ENCODE assay signal across 11 mouse cellular contexts in genomic region chr11:19989141-19989910, GRCm38 (mm10).
DNase-seq lines count a peak whose midpoint lies in the region; TF ChIP-seq lines count a peak whose summit lies in the region.
"Had no signal": no experiment of that assay in that cellular context is flagged by ENCODE, and none has a peak within 500 bp of the region (broad histone marks: within the 10 kb centered on the region; RNA-seq: fewer than 3 reads in every experiment).

No protein-coding gene starts in this region.

- no peaks in the 10 kb centered on the region for H3K9me3 ChIP-seq in megakaryocyte, embryonic 14.5 days
- H3K9me3 ChIP-seq: embryonic facial prominence, embryonic 12.5 days; hindbrain, embryonic 15.5 days had no signal

- peak overlapping the region; percentile 86 for H3K4me3 ChIP-seq in megakaryocyte, embryonic 14.5 days (replicated peaks)
- no peak overlapping the region for H3K4me3 ChIP-seq in left cerebral cortex, adult 2 months
- H3K4me3 ChIP-seq: embryonic facial prominence, embryonic 12.5 days; hindbrain, embryonic 15.5 days had no signal

- TF ChIP-seq CTCF in left cerebral cortex, adult 2 months (IDR thresholded peaks at IDR 0.05), result no peak

- H3K4me1 ChIP-seq in megakaryocyte, embryonic 14.5 days, result peaks cover 98% of the 10 kb centered on the region

- intact Hi-C loops in left cerebral cortex, adult 2 months (cut with DNase I), result no loop called here

- H3K27me3 ChIP-seq in megakaryocyte, embryonic 14.5 days (replicated peaks), result no peaks in the 10 kb centered on the region
- H3K27me3 ChIP-seq: embryonic facial prominence, embryonic 12.5 days; hindbrain, embryonic 15.5 days had no signal

- DNase-seq in 416B (ENCODE audit: low read depth), result peak; percentile 73
- DNase-seq in CD4-positive helper T cell, adult 2 months (ENCODE audit: low read depth, low spot score), result peak; percentile 58
- peak; percentile 76 for DNase-seq in induced T-regulatory cell, adult 2 months (ENCODE audit: low read depth)
- no peak for DNase-seq in left cerebral cortex, adult 2 months (ENCODE audit: extremely low spot score in 1 of 2, low spot score in 2 of 2)
- DNase-seq in urinary bladder, postnatal 14 days (ENCODE audit: low spot score), result no peak
- no peak for DNase-seq in yolk sac, embryonic 10.5 days (ENCODE audit: low spot score)
- DNase-seq: cerebellum, adult 9-11 months; forebrain, postnatal 0 days had no signal

- no peak overlapping the region for H3K27ac ChIP-seq in left cerebral cortex, adult 2 months
- H3K27ac ChIP-seq: embryonic facial prominence, embryonic 12.5 days; hindbrain, embryonic 15.5 days had no signal

- peaks cover 27% of the 10 kb centered on the region for H3K36me3 ChIP-seq in megakaryocyte, embryonic 14.5 days (replicated peaks; ENCODE audit: low read length)
- H3K36me3 ChIP-seq: embryonic facial prominence, embryonic 12.5 days; hindbrain, embryonic 15.5 days had no signal

Comparison
In these comparisons a context has a peak if more than half of its experiments do, and no peak if none do; other contexts are left out.
1. DNase-seq: peak in 416B (single experiment), CD4-positive helper T cell, adult 2 months (single experiment) and induced T-regulatory cell, adult 2 months (single experiment); none in left cerebral cortex, adult 2 months (0 of 2), urinary bladder, postnatal 14 days (single experiment) and yolk sac, embryonic 10.5 days (single experiment).